Mouse (Mus musculus) MEL (cell line): Measurements from ENCODE around the gene Negr1. TPM values are rescaled to one million over a fixed set of nuclear protein-coding genes. Genes with fewer than 3 reads are reported as not detected.

Experiments
- DNase-seq: peaks from one replicate; pipeline ENCODE4 v3.0.0; 2011; ENCODE audit warnings: low read depth, low spot score
- H3K27ac ChIP-seq: 2 replicates; pipeline ENCODE4 v1.5.1; 2012; ENCODE audit warnings: low read depth, mild to moderate bottlenecking, control low read depth, low read length, moderate library complexity; ENCODE audit not compliant: control insufficient read depth
- H3K27me3 ChIP-seq, 2 experiments: fragments of 150-350 bp in 1 of 2; sonication (generic) in 1 of 2; 2 replicates each; pipeline ENCODE4 v1.6.1; 2012; ENCODE audit warnings: low read length in 2 of 2, mild to moderate bottlenecking in 2 of 2, improper control_type of control experiment in 1 of 2, moderate library complexity in 1 of 2; ENCODE audit not compliant: insufficient read depth in 2 of 2, control insufficient read depth in 1 of 2
- H3K36me3 ChIP-seq, 2 experiments: 2 replicates each; pipeline ENCODE4 v1.6.1; 2012 to 2014; ENCODE audit warnings: low read length in 2 of 2, improper control_type of control experiment in 1 of 2, inconsistent platforms in 1 of 2, mild to moderate bottlenecking in 1 of 2; ENCODE audit not compliant: insufficient read depth in 2 of 2, control insufficient read depth in 1 of 2
- H3K4me1 ChIP-seq, 2 experiments: fragments of 150-350 bp in 1 of 2; sonication (generic) in 1 of 2; 2 replicates each; pipeline ENCODE4 v1.6.1; 2012; ENCODE audit warnings: low read length in 2 of 2, improper control_type of control experiment in 1 of 2, mild to moderate bottlenecking in 1 of 2; ENCODE audit not compliant: insufficient read depth in 2 of 2, control insufficient read depth in 1 of 2
- H3K4me3 ChIP-seq, 2 experiments: fragments of 150-350 bp in 1 of 2; sonication (generic) in 1 of 2; 2 replicates each; pipeline ENCODE4 v1.5.1; 2012; ENCODE audit warnings: low read depth in 2 of 2, low read length in 2 of 2, mild to moderate bottlenecking in 2 of 2, moderate library complexity in 2 of 2, control low read depth in 1 of 2, improper control_type of control experiment in 1 of 2; ENCODE audit not compliant: control insufficient read depth in 1 of 2, insufficient read depth in 1 of 2
- H3K79me2 ChIP-seq: 2 replicates; pipeline ENCODE4 v1.6.1; 2012; ENCODE audit warnings: mild to moderate bottlenecking, low read length, moderate library complexity; ENCODE audit not compliant: control insufficient read depth, poor library complexity, insufficient read depth
- H3K9ac ChIP-seq: 2 replicates; pipeline ENCODE4 v1.6.1; 2012; ENCODE audit warnings: low read depth, mild to moderate bottlenecking, control low read depth, low read length, moderate library complexity; ENCODE audit not compliant: control insufficient read depth, poor library complexity, severe bottlenecking
- H3K9me3 ChIP-seq: fragments of 150-350 bp; sonication (generic); replicated peaks from 2 replicates; pipeline ENCODE4 v1.6.1; 2012; ENCODE audit warnings: mild to moderate bottlenecking, low read length, improper control_type of control experiment, moderate library complexity; ENCODE audit not compliant: insufficient read depth
- CHD1 ChIP-seq: IDR thresholded peaks from 2 replicates; pipeline ENCODE4 v1.6.1; 2012; ENCODE audit warnings: low read depth, mild to moderate bottlenecking, inconsistent platforms, low read length, improper control_type of control experiment
- CTCF ChIP-seq, 3 experiments: IDR thresholded peaks in 2 of 3; conservative IDR thresholded peaks in 1 of 3; 2 replicates each; pipeline ENCODE4 v1.5.1; 2011 to 2012; ENCODE audit warnings: low read length in 3 of 3, low read depth in 2 of 3, mild to moderate bottlenecking in 2 of 3, improper control_type of control experiment in 1 of 3, inconsistent platforms in 1 of 3, mixed read lengths in 1 of 3, moderate library complexity in 1 of 3; ENCODE audit not compliant: control insufficient read depth in 1 of 3, insufficient read depth in 1 of 3, poor library complexity in 1 of 3, severe bottlenecking in 1 of 3
- E2F4 ChIP-seq: IDR thresholded peaks from 2 replicates; pipeline ENCODE4 v1.6.1; 2011; ENCODE audit warnings: low read depth, low read length, improper control_type of control experiment, borderline replicate concordance
- ELF1 ChIP-seq: IDR thresholded peaks from 2 replicates; pipeline ENCODE4 v1.6.1; 2014; ENCODE audit warnings: low read depth, mild to moderate bottlenecking, inconsistent platforms, low read length, improper control_type of control experiment, moderate library complexity
- EP300 ChIP-seq, 2 experiments: IDR thresholded peaks; 2 replicates each; pipeline ENCODE4 v1.6.1; 2011; ENCODE audit warnings: improper control_type of control experiment in 2 of 2, low read length in 2 of 2, low read depth in 1 of 2, mild to moderate bottlenecking in 1 of 2
- ETS1 ChIP-seq: IDR thresholded peaks from 2 replicates; pipeline ENCODE4 v1.6.1; 2012; ENCODE audit warnings: low read depth, mild to moderate bottlenecking, inconsistent platforms, low read length, improper control_type of control experiment, moderate library complexity
- GATA1 ChIP-seq: IDR thresholded peaks from 2 replicates; pipeline ENCODE4 v1.6.1; 2011; ENCODE audit warnings: low read depth, low read length, improper control_type of control experiment
- HCFC1 ChIP-seq: IDR thresholded peaks from 2 replicates; pipeline ENCODE4 v1.6.1; 2012; ENCODE audit warnings: low read depth, mild to moderate bottlenecking, inconsistent platforms, low read length, improper control_type of control experiment, moderate library complexity
- JUND ChIP-seq: IDR thresholded peaks from 2 replicates; pipeline ENCODE4 v1.6.1; 2011; ENCODE audit warnings: low read depth, mild to moderate bottlenecking, improper control_type of control experiment, low read length
- KAT2A ChIP-seq: conservative IDR thresholded peaks from 2 replicates; pipeline ENCODE4 v1.6.1; 2012; ENCODE audit warnings: low read depth, low read length, improper control_type of control experiment, inconsistent platforms
- MAFK ChIP-seq: IDR thresholded peaks from 2 replicates; pipeline ENCODE4 v1.6.1; 2011; ENCODE audit warnings: low read depth, mild to moderate bottlenecking, low read length, improper control_type of control experiment, borderline replicate concordance
- MEF2A ChIP-seq: IDR thresholded peaks from 2 replicates; pipeline ENCODE4 v1.6.1; 2014; ENCODE audit warnings: low read depth, mild to moderate bottlenecking, inconsistent platforms, low read length, improper control_type of control experiment; ENCODE audit not compliant: poor library complexity, insufficient replicate concordance, severe bottlenecking; ENCODE audit errors: extremely low read depth
- MXI1 ChIP-seq: IDR thresholded peaks from 2 replicates; pipeline ENCODE4 v1.6.1; 2011; ENCODE audit warnings: mild to moderate bottlenecking, low read depth, low read length, improper control_type of control experiment
- MYB ChIP-seq: IDR thresholded peaks from 2 replicates; pipeline ENCODE4 v1.6.1; 2011; ENCODE audit warnings: mild to moderate bottlenecking, low read depth, low read length, improper control_type of control experiment
- MYC ChIP-seq: IDR thresholded peaks from 2 replicates; pipeline ENCODE4 v1.6.1; 2011; ENCODE audit warnings: low read depth, mild to moderate bottlenecking, low read length, improper control_type of control experiment, moderate library complexity
- NELFE ChIP-seq: IDR thresholded peaks from 2 replicates; pipeline ENCODE4 v1.6.1; 2011; ENCODE audit warnings: low read depth, low read length, improper control_type of control experiment
- POLR2A ChIP-seq, 2 experiments: IDR thresholded peaks; 2 replicates each; pipeline ENCODE4 v1.6.1; 2011 to 2012; ENCODE audit warnings: low read length in 2 of 2, mild to moderate bottlenecking in 2 of 2, control low read depth in 1 of 2, improper control_type of control experiment in 1 of 2, low read depth in 1 of 2, moderate library complexity in 1 of 2; ENCODE audit not compliant: control insufficient read depth in 1 of 2, insufficient read depth in 1 of 2, poor library complexity in 1 of 2
- POLR2AphosphoS2 ChIP-seq: IDR thresholded peaks from 2 replicates; pipeline ENCODE4 v1.6.1; 2011; ENCODE audit warnings: low read length, improper control_type of control experiment
- POLR2AphosphoS5 ChIP-seq: IDR thresholded peaks from 2 replicates; pipeline ENCODE4 v1.6.1; 2012; ENCODE audit warnings: low read depth, borderline replicate concordance, mild to moderate bottlenecking, inconsistent platforms, low read length, moderate library complexity, mixed read lengths
- RCOR1 ChIP-seq: IDR thresholded peaks from 2 replicates; pipeline ENCODE4 v1.6.1; 2012; ENCODE audit warnings: low read depth, mild to moderate bottlenecking, inconsistent platforms, low read length, improper control_type of control experiment
- SIN3A ChIP-seq: IDR thresholded peaks from 2 replicates; pipeline ENCODE4 v1.6.1; 2012; ENCODE audit warnings: low read length, improper control_type of control experiment, inconsistent platforms
- TAL1 ChIP-seq: IDR thresholded peaks from 2 replicates; pipeline ENCODE4 v1.6.1; 2012; ENCODE audit warnings: mild to moderate bottlenecking, inconsistent platforms, low read length, moderate library complexity, mixed read lengths
- TCF12 ChIP-seq: IDR thresholded peaks from 2 replicates; pipeline ENCODE4 v1.6.1; 2014; ENCODE audit warnings: low read depth, mild to moderate bottlenecking, inconsistent platforms, low read length, improper control_type of control experiment, moderate library complexity
- UBTF ChIP-seq: IDR thresholded peaks from 2 replicates; pipeline ENCODE4 v1.6.1; 2012; ENCODE audit warnings: low read depth, mild to moderate bottlenecking, inconsistent platforms, low read length, improper control_type of control experiment, moderate library complexity, borderline replicate concordance; ENCODE audit not compliant: insufficient read depth
- USF1 ChIP-seq: IDR thresholded peaks from 2 replicates; pipeline ENCODE4 v1.6.1; 2014; ENCODE audit warnings: low read depth, mild to moderate bottlenecking, inconsistent platforms, low read length, improper control_type of control experiment, moderate library complexity
- ZC3H11A ChIP-seq: IDR thresholded peaks from 2 replicates; pipeline ENCODE4 v1.6.1; 2012; ENCODE audit warnings: low read depth, mild to moderate bottlenecking, inconsistent platforms, low read length, improper control_type of control experiment
- ZKSCAN1 ChIP-seq: IDR thresholded peaks from 2 replicates; pipeline ENCODE4 v1.6.1; 2012; ENCODE audit warnings: low read depth, mild to moderate bottlenecking, inconsistent platforms, low read length, improper control_type of control experiment, moderate library complexity
- ZMIZ1 ChIP-seq: IDR thresholded peaks from 2 replicates; pipeline ENCODE4 v1.6.1; 2012; ENCODE audit warnings: low read depth, mild to moderate bottlenecking, inconsistent platforms, low read length, improper control_type of control experiment, moderate library complexity
- ZNF384 ChIP-seq: IDR thresholded peaks from 2 replicates; pipeline ENCODE4 v1.6.1; 2012; ENCODE audit warnings: low read depth, mild to moderate bottlenecking, inconsistent platforms, low read length, improper control_type of control experiment
- polyA plus RNA-seq, 2 experiments: library from polyadenylated mRNA; stranded (reverse) in 1 of 2; unstranded in 1 of 2; fragments of >175 nt in 1 of 2; fragments of >200 nt in 1 of 2; gene quantifications; 2 replicates each; pipeline versions ENCODE4 v1.2.1 to v1.2.4; 2012; ENCODE audit warnings: low replicate concordance in 2 of 2, low read depth in 1 of 2; ENCODE audit not compliant: insufficient read length in 2 of 2, insufficient read depth in 1 of 2, missing spikeins in 1 of 2
- total RNA-seq: library from RNA; depleted of rRNA; stranded (reverse); fragments of 300-350 nt; gene quantifications from 2 replicates; pipeline ENCODE4 v1.2.3, GENCODE M21; 2012

Negr1 gene
- total and polyA plus RNA-seq, 3 experiments = not detected

- no peak for TF ChIP-seq HCFC1
- no peak for TF ChIP-seq MXI1
- TF ChIP-seq ZKSCAN1 = no peak
- no peak for TF ChIP-seq E2F4
- no peak for TF ChIP-seq ZMIZ1
- TF ChIP-seq POLR2A (IDR thresholded peaks at IDR 0.05; ENCODE audit: control insufficient read depth in 1 of 2, insufficient read depth in 1 of 2, low read depth in 1 of 2, low read length in 2 of 2, poor library complexity in 1 of 2) = no peak
- no peak for TF ChIP-seq ZNF384
- TF ChIP-seq ZC3H11A = no peak
- no peak for TF ChIP-seq GATA1
- no peak for TF ChIP-seq MAFK
- no peak for TF ChIP-seq UBTF
- no peak for TF ChIP-seq RCOR1
- no peak for TF ChIP-seq ELF1
- no peak for TF ChIP-seq POLR2AphosphoS5
- no peak for TF ChIP-seq NELFE
- no peak for TF ChIP-seq ETS1
- no peak for TF ChIP-seq TCF12
- TF ChIP-seq JUND = no peak
- no peak for TF ChIP-seq CHD1
- TF ChIP-seq, all 39 proteins: peak for 0
- Histone ChIP-seq H3K9me3 (no peaks in the 10 kb centered on the region), H3K9ac (no peak overlapping the region), H3K79me2 (no peaks in the 10 kb centered on the region), H3K4me1 (no peaks in the 10 kb centered on the region), H3K27ac (no peak overlapping the region), H3K4me3 (no peak overlapping the region), H3K27me3 (no peaks in the 10 kb centered on the region), H3K36me3 (no peaks in the 10 kb centered on the region)
- no peak for DNase-seq
These were observed 237.6 kb downstream of the Negr1 start for GRCm38 (mm10) chr3:156799228-156799627.

DNA sequence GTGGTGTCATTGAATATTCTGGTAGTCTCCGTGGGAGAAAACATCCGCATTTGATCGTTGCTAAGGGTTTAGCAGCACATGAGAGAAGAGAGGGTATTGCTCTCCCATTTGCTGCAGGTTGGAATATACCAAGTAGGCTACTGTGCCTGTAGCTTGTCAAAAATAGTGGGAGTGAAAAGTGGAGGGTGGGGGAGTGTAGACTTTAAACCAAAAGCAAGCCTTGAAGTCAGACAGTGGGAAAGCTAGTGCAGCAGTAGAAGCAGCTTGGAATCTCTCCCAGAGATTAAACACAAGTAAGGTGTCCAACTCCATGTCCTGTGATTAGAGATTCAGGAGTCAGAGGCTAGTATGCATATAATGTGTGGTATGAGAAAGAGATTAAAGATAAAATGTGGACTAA is 248.2 kb downstream of the Negr1 start:
- Histone ChIP-seq H3K36me3 (no peaks in the 10 kb centered on the region), H3K27me3 (no peaks in the 10 kb centered on the region)
- TF ChIP-seq MYC = no peak
- TF ChIP-seq EP300 (IDR thresholded peaks at IDR 0.05; ENCODE audit: low read depth in 1 of 2, low read length in 2 of 2) = no peak
- no peak for TF ChIP-seq SIN3A
- no peak for TF ChIP-seq CTCF (IDR thresholded peaks at IDR 0.05 in 2 of 3, conservative IDR thresholded peaks at IDR 0.05 in 1 of 3; ENCODE audit: control insufficient read depth in 1 of 3, insufficient read depth in 1 of 3, low read depth in 2 of 3, low read length in 3 of 3, poor library complexity in 1 of 3, severe bottlenecking in 1 of 3)
- TF ChIP-seq GATA1 = no peak
- TF ChIP-seq KAT2A = no peak
- TF ChIP-seq POLR2AphosphoS2 = no peak
- no peak for TF ChIP-seq ELF1
- no peak for TF ChIP-seq JUND
- no peak for TF ChIP-seq MYB
- TF ChIP-seq MEF2A = no peak
- TF ChIP-seq ZKSCAN1 = no peak
- TF ChIP-seq USF1 = no peak
- no peak for TF ChIP-seq TAL1
- no peak for TF ChIP-seq CHD1
- TF ChIP-seq, all 39 proteins: peak for 0
- no peak overlapping the region for H3K4me3 ChIP-seq
- H3K27ac ChIP-seq = no peak overlapping the region
- H3K4me1 ChIP-seq = no peaks in the 10 kb centered on the region
- H3K79me2 ChIP-seq = no peaks in the 10 kb centered on the region
- no peak overlapping the region for H3K9ac ChIP-seq
- DNase-seq = no peak
- H3K9me3 ChIP-seq = no peaks in the 10 kb centered on the region
